Mouse (Mus musculus): ENCODE data around the gene Slc9a3r1. TPM values are rescaled to one million over a fixed set of nuclear protein-coding genes. Genes with fewer than 3 reads are reported as not detected.
A peak's percentile ranks its signal among the peaks of the same experiment; 100 is the strongest.

Gene Slc9a3r1
- polyA plus RNA-seq, 1 experiment from 2014 or later = 98.7 TPM

DNA sequence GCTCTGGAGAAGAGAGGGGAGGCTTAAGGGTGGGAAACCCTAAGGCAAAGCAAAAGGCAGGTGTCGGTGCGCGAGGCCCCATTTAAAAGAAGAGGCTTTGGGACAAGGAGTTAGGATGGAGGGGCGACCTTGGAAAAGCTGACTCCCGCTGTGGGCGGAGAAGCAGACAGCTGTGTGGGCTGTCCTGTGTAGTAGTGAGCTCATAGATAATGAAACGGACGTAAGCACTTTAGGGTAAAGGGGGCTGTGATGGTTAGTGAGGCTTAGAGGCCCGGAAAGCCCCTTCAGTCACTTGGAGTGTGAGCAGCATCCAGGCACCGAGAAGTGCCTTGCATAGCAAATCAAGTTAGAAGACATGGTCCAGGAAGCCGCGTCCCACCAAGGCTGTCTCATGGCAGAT, 24.6 kb downstream of the Slc9a3r1 start, which contains the start of gene Nat9:
Nat9 (minus strand) TSS at position 167 of the 400 bp plus-strand sequence.
- DNase-seq (ENCODE audit: low read depth, low spot score) (no peak), ATAC-seq (no peak)

DNA sequence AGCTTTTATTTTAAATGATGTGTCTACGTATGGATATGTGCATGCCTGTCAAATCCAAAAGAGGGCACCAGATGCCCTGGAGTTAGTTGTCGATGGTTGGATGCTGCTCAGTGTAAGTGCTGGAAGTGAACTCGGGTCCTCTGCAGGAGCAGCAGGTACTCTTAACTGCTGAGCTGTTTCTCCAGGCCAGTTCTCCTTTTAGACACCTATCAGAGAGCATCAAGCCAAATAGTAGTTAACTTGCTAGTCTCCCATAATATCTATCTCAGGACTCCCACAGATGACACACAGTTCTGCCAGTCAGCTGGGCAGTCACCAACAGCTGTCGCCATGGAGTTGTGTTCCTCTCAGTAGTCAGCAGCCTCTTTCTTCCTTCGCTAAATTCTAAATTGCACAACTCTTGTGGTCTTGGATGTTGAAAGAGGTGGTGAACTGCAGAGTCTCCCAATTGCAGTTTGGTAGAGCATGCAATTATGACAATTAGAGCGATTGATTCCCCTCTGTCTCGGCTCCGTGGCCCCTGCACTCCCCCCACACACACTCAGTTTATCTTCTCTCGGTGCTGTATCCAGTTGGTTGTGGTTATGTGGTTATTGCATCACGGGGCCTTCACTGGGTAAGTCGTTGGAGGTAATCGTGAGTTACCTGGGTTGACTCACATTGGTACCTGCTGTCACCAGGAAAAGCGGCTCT, 25.5 kb downstream of the Slc9a3r1 start:
- DNase-seq (ENCODE audit: low read depth, low spot score) = no peak
- in situ Hi-C loops (cut with MboI; ENCODE audit: low pct_unique_long_range_greater_than_20kb) = no loop called here
- H3K27me3 ChIP-seq = no peaks in the 10 kb centered on the region
- peak; percentile 31 for ATAC-seq
- ChIA-PET CTCF (interaction anchor here (1.2 to 1.8 kb wide), 3 partner anchors 26 to 79 kb away, joined by 3 to 7 read pairs (median 6); partner anchors contain the start of gene Slc9a3r1), POLR2A (interaction anchor here (1.9 kb wide), 1 partner anchor 25 kb away, joined by 5 read pairs; no protein-coding TSS in a partner anchor)
- no peak for TF ChIP-seq CTCF (IDR thresholded peaks at IDR 0.05)

More for the DNA sequence above, 24.6 kb downstream of the Slc9a3r1 start, which contains the start of gene Nat9:
- in situ Hi-C loops (cut with MboI; ENCODE audit: low pct_unique_long_range_greater_than_20kb) = no loop called here
- no peaks in the 10 kb centered on the region for H3K27me3 ChIP-seq
- CTCF ChIA-PET = interaction anchor here (1.2 to 1.8 kb wide), 4 partner anchors 25 to 87 kb away, joined by 3 to 7 read pairs (median 4); partner anchors contain the start of gene Slc9a3r1
- POLR2A ChIA-PET = interaction anchor here (1.9 kb wide), 1 partner anchor 24 kb away, joined by 5 read pairs; no protein-coding TSS in a partner anchor
- no peak for TF ChIP-seq CTCF (IDR thresholded peaks at IDR 0.05)

DNA sequence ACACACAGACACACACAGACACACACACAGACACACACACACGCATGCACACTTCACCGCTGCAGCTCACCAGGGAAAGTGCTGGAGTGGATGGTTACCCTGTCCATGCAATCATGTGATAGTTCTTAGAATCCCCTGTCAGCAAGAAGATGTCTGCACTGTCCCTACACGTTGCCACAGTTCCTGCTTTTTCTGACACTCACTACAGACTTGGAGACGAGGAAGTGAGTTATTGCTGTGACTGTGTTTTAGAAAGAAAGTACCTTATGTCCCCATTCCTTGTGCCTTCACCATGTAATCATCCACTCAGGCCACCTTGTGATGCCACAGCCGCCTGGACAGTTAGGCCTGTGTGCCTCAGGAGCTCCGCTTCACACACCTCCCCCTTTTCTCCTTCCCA, 26.2 kb downstream of the Slc9a3r1 start:
- POLR2A ChIA-PET = interaction anchor here (1.9 kb wide), 1 partner anchor 25 kb away, joined by 5 read pairs; no protein-coding TSS in a partner anchor

DNA sequence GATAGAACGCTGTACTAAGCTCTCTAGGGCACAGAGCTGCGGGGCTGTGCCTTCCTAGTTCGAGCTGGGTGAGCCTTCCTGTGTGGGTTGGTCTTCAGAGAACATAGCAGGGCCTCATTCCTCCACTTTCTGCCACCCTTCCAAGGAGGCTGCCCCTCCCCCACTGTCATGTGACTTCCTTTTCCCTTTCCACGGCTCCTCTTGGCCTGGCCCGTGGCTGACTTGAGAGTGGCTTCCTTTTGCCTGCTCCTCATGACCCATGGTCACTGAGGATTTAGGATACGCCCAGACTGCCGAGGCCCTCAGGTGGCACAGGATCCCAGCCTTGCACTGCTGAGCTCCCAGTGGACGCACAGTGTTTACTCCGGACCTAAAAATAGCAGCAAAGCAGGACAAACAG, 29.0 kb downstream of the Slc9a3r1 start:
- ATAC-seq (no peak), DNase-seq (ENCODE audit: low read depth, low spot score) (no peak)
- ChIA-PET POLR2A (interaction anchor here (0.7 kb wide), 1 partner anchor 29 kb away, joined by 3 read pairs; the partner anchor contains the start of gene Slc9a3r1), CTCF (no interaction called here)
- no peaks in the 10 kb centered on the region for H3K27me3 ChIP-seq
- no peak for TF ChIP-seq CTCF (IDR thresholded peaks at IDR 0.05)
- in situ Hi-C loops (cut with MboI; ENCODE audit: low pct_unique_long_range_greater_than_20kb) = no loop called here

More for the DNA sequence above, 26.2 kb downstream of the Slc9a3r1 start:
- in situ Hi-C loops (cut with MboI; ENCODE audit: low pct_unique_long_range_greater_than_20kb) = no loop called here
- DNase-seq (ENCODE audit: low read depth, low spot score) (no peak), ATAC-seq (no peak)
- no peak for TF ChIP-seq CTCF (IDR thresholded peaks at IDR 0.05)
- CTCF ChIA-PET = interaction anchor here (1.8 kb wide), 1 partner anchor 27 kb away, joined by 6 read pairs; the partner anchor contains the start of gene Slc9a3r1
- H3K27me3 ChIP-seq = no peaks in the 10 kb centered on the region

DNA sequence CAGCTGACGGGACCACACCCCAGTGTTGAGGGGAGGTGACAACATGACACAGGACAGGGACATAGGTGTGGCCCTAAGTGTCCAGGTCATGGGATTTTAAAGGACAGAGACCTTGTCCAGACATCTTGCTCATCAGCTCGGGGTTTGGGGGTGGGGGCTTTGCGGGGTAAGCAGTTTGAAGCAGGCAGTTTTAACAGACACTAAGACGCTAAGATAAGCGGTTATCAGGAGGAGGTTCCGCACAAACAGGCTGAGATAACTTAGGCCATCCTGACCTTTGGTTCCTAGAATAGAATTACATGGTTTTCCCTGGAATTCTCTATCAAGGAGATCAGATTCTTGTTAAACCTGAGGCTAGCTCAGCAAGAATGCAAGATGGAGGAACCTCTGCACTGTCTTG, 31.6 kb downstream of the Slc9a3r1 start:
- ChIA-PET POLR2A (no interaction called here), CTCF (interaction anchor here (1.2 kb wide), 1 partner anchor 36 kb away, joined by 3 read pairs; no protein-coding TSS in a partner anchor)
- ATAC-seq (no peak), DNase-seq (ENCODE audit: low read depth, low spot score) (no peak)
- no peak for TF ChIP-seq CTCF (IDR thresholded peaks at IDR 0.05)
- H3K27me3 ChIP-seq = no peaks in the 10 kb centered on the region
- in situ Hi-C loops (cut with MboI; ENCODE audit: low pct_unique_long_range_greater_than_20kb) = loop anchor here (5.0 kb wide), 1 partner anchor 163 kb away; no protein-coding TSS in a partner anchor

- ATAC-seq = no peak
- CTCF ChIA-PET = interaction anchor here (1.2 kb wide), 1 partner anchor 35 kb away, joined by 3 read pairs; no protein-coding TSS in a partner anchor
- POLR2A ChIA-PET = no interaction called here
- in situ Hi-C loops (cut with MboI; ENCODE audit: low pct_unique_long_range_greater_than_20kb) = loop anchor here (5.0 kb wide), 1 partner anchor 161 kb away; no protein-coding TSS in a partner anchor
- no peaks in the 10 kb centered on the region for H3K27me3 ChIP-seq
- no peak for DNase-seq (ENCODE audit: low read depth, low spot score)
- no peak for TF ChIP-seq CTCF (IDR thresholded peaks at IDR 0.05)
These were observed 32.8 kb downstream of the Slc9a3r1 start for GRCm38 (mm10) chr11:115195933-115196332.

- CTCF ChIA-PET = interaction anchor here (1.2 kb wide), 1 partner anchor 28 kb away, joined by 3 read pairs; no protein-coding TSS in a partner anchor
- POLR2A ChIA-PET = no interaction called here
- TF ChIP-seq CTCF (IDR thresholded peaks at IDR 0.05) = no peak
- DNase-seq (ENCODE audit: low read depth, low spot score) (no peak), ATAC-seq (no peak)
- in situ Hi-C loops (cut with MboI; ENCODE audit: low pct_unique_long_range_greater_than_20kb) = loop anchor here (5.0 kb wide), 1 partner anchor 160 kb away; no protein-coding TSS in a partner anchor
- no peaks in the 10 kb centered on the region for H3K27me3 ChIP-seq
These were observed 34.4 kb downstream of the Slc9a3r1 start for GRCm38 (mm10) chr11:115197558-115197957.

DNA sequence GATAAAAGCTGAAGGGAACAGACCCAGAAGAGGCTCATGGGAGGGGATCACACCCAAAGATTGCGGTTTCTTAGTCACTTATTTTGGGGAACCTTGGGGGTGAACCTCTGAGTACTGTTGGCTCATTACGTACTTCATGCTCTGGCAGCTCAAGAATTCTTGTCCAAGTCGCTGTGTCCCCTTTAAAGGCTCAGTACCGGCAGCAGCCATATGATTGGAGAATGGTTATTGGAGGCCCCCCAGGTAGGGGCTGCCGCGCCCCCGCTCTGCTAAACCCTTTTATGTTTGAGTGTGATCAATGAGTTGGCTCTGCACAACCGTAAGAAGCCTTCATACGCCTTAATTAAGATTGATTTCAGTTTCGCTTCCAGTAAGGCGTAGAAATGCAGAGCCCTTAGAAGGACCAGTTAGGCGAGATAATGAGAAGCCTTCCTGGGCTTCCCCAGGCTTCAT, 35.8 kb downstream of the Slc9a3r1 start:
- no peak for TF ChIP-seq CTCF (IDR thresholded peaks at IDR 0.05)
- H3K27me3 ChIP-seq = no peaks in the 10 kb centered on the region
- ATAC-seq (no peak), DNase-seq (ENCODE audit: low read depth, low spot score) (no peak)
- POLR2A ChIA-PET = no interaction called here
- CTCF ChIA-PET = interaction anchor here (0.6 to 1.3 kb wide), 2 partner anchors 39 to 72 kb away, joined by 3 to 4 read pairs; no protein-coding TSS in a partner anchor
- in situ Hi-C loops (cut with MboI; ENCODE audit: low pct_unique_long_range_greater_than_20kb) = loop anchor here (5.0 kb wide), 1 partner anchor 158 kb away; no protein-coding TSS in a partner anchor

GRCm38 (mm10) chr11:115200520-115200919, 37.4 kb downstream of the Slc9a3r1 start:
- in situ Hi-C loops (cut with MboI; ENCODE audit: low pct_unique_long_range_greater_than_20kb) = loop anchor here (5.0 kb wide), 1 partner anchor 72 kb away; no protein-coding TSS in a partner anchor
- DNase-seq (ENCODE audit: low read depth, low spot score) = no peak
- ChIA-PET POLR2A (no interaction called here), CTCF (interaction anchor here (2.7 kb wide), 1 partner anchor 75 kb away, joined by 23 read pairs; the partner anchor contains the start of gene Fdxr)
- ATAC-seq = no peak
- TF ChIP-seq CTCF (IDR thresholded peaks at IDR 0.05) = no peak
- no peaks in the 10 kb centered on the region for H3K27me3 ChIP-seq

- DNase-seq (ENCODE audit: low read depth, low spot score) (no peak), ATAC-seq (peak; percentile 63)
- ChIA-PET POLR2A (interaction anchor here (1.0 kb wide), 1 partner anchor 66 kb away, joined by 3 read pairs; no protein-coding TSS in a partner anchor), CTCF (interaction anchor here (1.0 to 2.7 kb wide), 14 partner anchors 10 to 84 kb away, joined by 3 to 23 read pairs (median 4); partner anchors contain the start of genes Fdxr and Grin2c)
- TF ChIP-seq CTCF (IDR thresholded peaks at IDR 0.05) = no peak
- in situ Hi-C loops (cut with MboI; ENCODE audit: low pct_unique_long_range_greater_than_20kb) = loop anchor here (5.0 kb wide), 1 partner anchor 70 kb away; no protein-coding TSS in a partner anchor
- H3K27me3 ChIP-seq = no peaks in the 10 kb centered on the region
These were observed 39.2 kb downstream of the Slc9a3r1 start for GRCm38 (mm10) chr11:115202316-115202715.
